Mouse (Mus musculus): Measurements from ENCODE around the gene Btg4. TPM values are rescaled to one million over a fixed set of nuclear protein-coding genes. Genes with fewer than 3 reads are reported as not detected.

The Btg4 gene
- total RNA-seq (2015) (not detected in 2 replicates), total RNA-seq (2017) (not detected in 2 replicates)

GRCm38 (mm10) chr9:51060601-51061000 is at the start of gene Btg4:
Gene Btg4 (plus strand): TSS chr9:51060901.
- ATAC-seq (ENCODE audit: poor library complexity, severe bottlenecking): no peak

GRCm38 (mm10) chr9:51013644-51014043 is 47.1 kb upstream of the Btg4 start:
- ATAC-seq (ENCODE audit: poor library complexity, severe bottlenecking): no peak

GRCm38 (mm10) chr9:51015732-51016131 is 45.0 kb upstream of the Btg4 start:
- no peak for ATAC-seq (ENCODE audit: poor library complexity, severe bottlenecking)

GRCm38 (mm10) chr9:51019670-51020069 is 41.0 kb upstream of the Btg4 start:
- ATAC-seq (ENCODE audit: poor library complexity, severe bottlenecking): peak; percentile 27; the same call in 1 of the 2 replicates

- peak; percentile 67 for ATAC-seq (ENCODE audit: poor library complexity, severe bottlenecking)
Observed at GRCm38 (mm10) chr9:51020351-51020750, 40.4 kb upstream of the Btg4 start.

GRCm38 (mm10) chr9:51021123-51021795 is 39.4 kb upstream of the Btg4 start:
- ATAC-seq (ENCODE audit: poor library complexity, severe bottlenecking): peak; percentile 69

- ATAC-seq (ENCODE audit: poor library complexity, severe bottlenecking): no peak
Observed at GRCm38 (mm10) chr9:51026952-51027351, 33.7 kb upstream of the Btg4 start.

- peak; percentile 89 for ATAC-seq (ENCODE audit: poor library complexity, severe bottlenecking)
Observed at GRCm38 (mm10) chr9:51030147-51030546, 30.6 kb upstream of the Btg4 start.

GRCm38 (mm10) chr9:51031603-51032002 is 29.1 kb upstream of the Btg4 start:
- ATAC-seq (ENCODE audit: poor library complexity, severe bottlenecking): no peak

- peak; percentile 78 for ATAC-seq (ENCODE audit: poor library complexity, severe bottlenecking)
Observed at GRCm38 (mm10) chr9:51032291-51032690, 28.4 kb upstream of the Btg4 start.

GRCm38 (mm10) chr9:51032785-51033529 is 27.7 kb upstream of the Btg4 start:
- no peak for ATAC-seq (ENCODE audit: poor library complexity, severe bottlenecking)

- no peak for ATAC-seq (ENCODE audit: poor library complexity, severe bottlenecking)
Observed at GRCm38 (mm10) chr9:51041491-51041980, 19.2 kb upstream of the Btg4 start.

GRCm38 (mm10) chr9:51042136-51042535 is 18.6 kb upstream of the Btg4 start:
- no peak for ATAC-seq (ENCODE audit: poor library complexity, severe bottlenecking)

GRCm38 (mm10) chr9:51052180-51052579 is 8.5 kb upstream of the Btg4 start:
- peak; percentile 77 for ATAC-seq (ENCODE audit: poor library complexity, severe bottlenecking)

- no peak for ATAC-seq (ENCODE audit: poor library complexity, severe bottlenecking)
Observed at GRCm38 (mm10) chr9:51056360-51057324, 4.1 kb upstream of the Btg4 start.

GRCm38 (mm10) chr9:51058951-51059521 is 1.7 kb upstream of the Btg4 start:
- no peak for ATAC-seq (ENCODE audit: poor library complexity, severe bottlenecking)

GRCm38 (mm10) chr9:51068202-51068601 is 7.5 kb downstream of the Btg4 start:
- ATAC-seq (ENCODE audit: poor library complexity, severe bottlenecking): no peak

- no peak for ATAC-seq (ENCODE audit: poor library complexity, severe bottlenecking)
Observed at GRCm38 (mm10) chr9:51070801-51071200, 10.1 kb downstream of the Btg4 start.

GRCm38 (mm10) chr9:51075780-51076179 is 15.1 kb downstream of the Btg4 start:
- ATAC-seq (ENCODE audit: poor library complexity, severe bottlenecking): 0 out of 2 replicates have a peak, but pooled peaks have one; percentile 10

GRCm38 (mm10) chr9:51076300-51076978 is 15.7 kb downstream of the Btg4 start:
- peak; percentile 47 for ATAC-seq (ENCODE audit: poor library complexity, severe bottlenecking)
